Mouse (Mus musculus): ENCODE data around the gene Cuedc1. TPM values are rescaled to one million over a fixed set of nuclear protein-coding genes. Genes with fewer than 3 reads are reported as not detected.

Gene Cuedc1
- polyA plus RNA-seq (2015; fragmentation: Nextera tagmentation; extraction: Ambion mirVana): 1.1 and 1.5 TPM in 2 replicates

- WGBS (ENCODE audit: insufficient replicate concordance): 18% methylated on average over 17 of the region's 17 CpGs
- ATAC-seq (ENCODE audit: insufficient read depth): no peak
- Histone ChIP-seq H3K4me1 (replicated peaks) (peaks cover 18% of the 10 kb centered on the region), H3K4me2 (peak within 1 kb of the TSS; percentile 75), H3K27ac (replicated peaks) (no peak within 1 kb of the TSS), H3K9ac (no peak within 1 kb of the TSS), H3K9me3 (replicated peaks) (no peaks in the 10 kb centered on the region), H3K36me3 (replicated peaks) (no peaks in the 10 kb centered on the region), H3K4me3 (replicated peaks) (peak within 1 kb of the TSS; percentile 59), H3K27me3 (peaks cover 92% of the 10 kb centered on the region)
These were observed at the start of gene Cuedc1 for GRCm38 (mm10) chr11:88098021-88098729. Cuedc1 (plus strand) TSS chr11:88098058.

GRCm38 (mm10) chr11:88048961-88049670 is 48.7 kb upstream of the Cuedc1 start:
- Histone ChIP-seq H3K4me2 (peak overlapping the region; percentile 75), H3K4me3 (replicated peaks) (peak overlapping the region; percentile 100), H3K9ac (peak overlapping the region; percentile 100), H3K4me1 (replicated peaks) (peaks cover 39% of the 10 kb centered on the region), H3K27me3 (no peaks in the 10 kb centered on the region), H3K27ac (replicated peaks) (peak overlapping the region; percentile 100), H3K36me3 (replicated peaks) (peaks cover 42% of the 10 kb centered on the region), H3K9me3 (replicated peaks) (no peaks in the 10 kb centered on the region)
- WGBS (ENCODE audit: insufficient replicate concordance): 13% methylated on average over 26 of the region's 26 CpGs
- no peak for ATAC-seq (ENCODE audit: insufficient read depth)

GRCm38 (mm10) chr11:88049732-88050131 is 48.1 kb upstream of the Cuedc1 start:
- peak overlapping the region; percentile 75 for H3K4me2 ChIP-seq
- H3K4me3 ChIP-seq (replicated peaks): peak overlapping the region; percentile 100
- peak overlapping the region; percentile 4; the same call in 1 of the 2 replicates for H3K27ac ChIP-seq (replicated peaks)
- peaks cover 43% of the 10 kb centered on the region for H3K4me1 ChIP-seq (replicated peaks)
- H3K27me3 ChIP-seq: no peaks in the 10 kb centered on the region
- no peaks in the 10 kb centered on the region for H3K9me3 ChIP-seq (replicated peaks)
- peak overlapping the region; percentile 100; the same call in 1 of the 2 replicates for H3K9ac ChIP-seq
- peaks cover 47% of the 10 kb centered on the region for H3K36me3 ChIP-seq (replicated peaks)
- ATAC-seq (ENCODE audit: insufficient read depth): no peak

GRCm38 (mm10) chr11:88052638-88053037 is 45.2 kb upstream of the Cuedc1 start:
- Histone ChIP-seq H3K27me3 (no peaks in the 10 kb centered on the region), H3K27ac (replicated peaks) (no peak overlapping the region), H3K36me3 (replicated peaks) (peaks cover 60% of the 10 kb centered on the region), H3K4me2 (no peak overlapping the region), H3K4me1 (replicated peaks) (peaks cover 26% of the 10 kb centered on the region), H3K9ac (no peak overlapping the region), H3K4me3 (replicated peaks) (no peak overlapping the region), H3K9me3 (replicated peaks) (no peaks in the 10 kb centered on the region)
- ATAC-seq (ENCODE audit: insufficient read depth): no peak
- WGBS (ENCODE audit: insufficient replicate concordance): 83% methylated on average over 4 of the region's 4 CpGs

- 71% methylated on average over 3 of the region's 3 CpGs for WGBS (ENCODE audit: insufficient replicate concordance)
These were observed 44.0 kb upstream of the Cuedc1 start for GRCm38 (mm10) chr11:88053821-88054220.

GRCm38 (mm10) chr11:88054589-88054988 is 43.3 kb upstream of the Cuedc1 start:
- no peaks in the 10 kb centered on the region for H3K27me3 ChIP-seq
- no peak overlapping the region for H3K9ac ChIP-seq
- H3K4me3 ChIP-seq (replicated peaks): no peak overlapping the region
- H3K27ac ChIP-seq (replicated peaks): no peak overlapping the region
- H3K36me3 ChIP-seq (replicated peaks): peaks cover 53% of the 10 kb centered on the region
- peaks cover 24% of the 10 kb centered on the region for H3K4me1 ChIP-seq (replicated peaks)
- ATAC-seq (ENCODE audit: insufficient read depth): no peak
- no peak overlapping the region for H3K4me2 ChIP-seq
- 77% methylated on average over 1 of the region's 1 CpGs for WGBS (ENCODE audit: insufficient replicate concordance)
- H3K9me3 ChIP-seq (replicated peaks): no peaks in the 10 kb centered on the region

More at GRCm38 (mm10) chr11:88053821-88054220, 44.0 kb upstream of the Cuedc1 start:
- Histone ChIP-seq H3K36me3 (replicated peaks) (peaks cover 60% of the 10 kb centered on the region), H3K4me2 (no peak overlapping the region), H3K9ac (no peak overlapping the region), H3K27ac (replicated peaks) (no peak overlapping the region), H3K4me1 (replicated peaks) (peaks cover 26% of the 10 kb centered on the region), H3K9me3 (replicated peaks) (no peaks in the 10 kb centered on the region), H3K4me3 (replicated peaks) (no peak overlapping the region), H3K27me3 (no peaks in the 10 kb centered on the region)
- no peak for ATAC-seq (ENCODE audit: insufficient read depth)

- Histone ChIP-seq H3K4me3 (replicated peaks) (no peak overlapping the region), H3K4me1 (replicated peaks) (peaks cover 16% of the 10 kb centered on the region), H3K36me3 (replicated peaks) (peaks cover 42% of the 10 kb centered on the region), H3K9ac (no peak overlapping the region), H3K27ac (replicated peaks) (no peak overlapping the region), H3K4me2 (no peak overlapping the region), H3K9me3 (replicated peaks) (no peaks in the 10 kb centered on the region), H3K27me3 (no peaks in the 10 kb centered on the region)
- no peak for ATAC-seq (ENCODE audit: insufficient read depth)
- WGBS (ENCODE audit: insufficient replicate concordance): 82% methylated on average over 2 of the region's 2 CpGs
These were observed 42.1 kb upstream of the Cuedc1 start for GRCm38 (mm10) chr11:88055777-88056176.

- no peaks in the 10 kb centered on the region for H3K9me3 ChIP-seq (replicated peaks)
- no peak for ATAC-seq (ENCODE audit: insufficient read depth)
- H3K4me2 ChIP-seq: no peak overlapping the region
- no peak overlapping the region for H3K27ac ChIP-seq (replicated peaks)
- H3K4me1 ChIP-seq (replicated peaks): peaks cover 7% of the 10 kb centered on the region; the same call in 1 of the 2 replicates
- peaks cover 27% of the 10 kb centered on the region for H3K36me3 ChIP-seq (replicated peaks)
- 69% methylated on average over 2 of the region's 2 CpGs for WGBS (ENCODE audit: insufficient replicate concordance)
- no peak overlapping the region for H3K9ac ChIP-seq
- no peak overlapping the region for H3K4me3 ChIP-seq (replicated peaks)
- no peaks in the 10 kb centered on the region for H3K27me3 ChIP-seq
These were observed 40.1 kb upstream of the Cuedc1 start for GRCm38 (mm10) chr11:88057788-88058187.

- 44% methylated on average over 2 of the region's 2 CpGs for WGBS (ENCODE audit: insufficient replicate concordance)
- Histone ChIP-seq H3K9ac (no peak overlapping the region), H3K4me1 (replicated peaks) (0 out of 2 replicates have a peak, but pooled peaks cover 7% of the 10 kb centered on the region), H3K36me3 (replicated peaks) (peaks cover 18% of the 10 kb centered on the region), H3K27me3 (no peaks in the 10 kb centered on the region), H3K27ac (replicated peaks) (no peak overlapping the region), H3K4me3 (replicated peaks) (no peak overlapping the region), H3K9me3 (replicated peaks) (no peaks in the 10 kb centered on the region), H3K4me2 (no peak overlapping the region)
- ATAC-seq (ENCODE audit: insufficient read depth): peak; percentile 47; the same call in 1 of the 2 replicates
These were observed 38.7 kb upstream of the Cuedc1 start for GRCm38 (mm10) chr11:88059141-88059540.

- peaks cover 3% of the 10 kb centered on the region for H3K4me1 ChIP-seq (replicated peaks)
- no peaks in the 10 kb centered on the region for H3K36me3 ChIP-seq (replicated peaks)
- ATAC-seq (ENCODE audit: insufficient read depth): no peak
- no peaks in the 10 kb centered on the region for H3K9me3 ChIP-seq (replicated peaks)
- H3K27ac ChIP-seq (replicated peaks): no peak overlapping the region
- no peaks in the 10 kb centered on the region for H3K27me3 ChIP-seq
- WGBS (ENCODE audit: insufficient replicate concordance): 72% methylated on average over 2 of the region's 2 CpGs
- H3K4me2 ChIP-seq: no peak overlapping the region
- H3K9ac ChIP-seq: no peak overlapping the region
- no peak overlapping the region for H3K4me3 ChIP-seq (replicated peaks)
These were observed 35.8 kb upstream of the Cuedc1 start for GRCm38 (mm10) chr11:88061892-88062625.

GRCm38 (mm10) chr11:88065732-88066131 is 32.1 kb upstream of the Cuedc1 start:
- no peak overlapping the region for H3K4me3 ChIP-seq (replicated peaks)
- no peak overlapping the region for H3K27ac ChIP-seq (replicated peaks)

More at GRCm38 (mm10) chr11:88065732-88066131, 32.1 kb upstream of the Cuedc1 start:
- no peaks in the 10 kb centered on the region for H3K9me3 ChIP-seq (replicated peaks)
- H3K4me1 ChIP-seq (replicated peaks): peaks cover 24% of the 10 kb centered on the region
- H3K27me3 ChIP-seq: no peaks in the 10 kb centered on the region
- no peaks in the 10 kb centered on the region for H3K36me3 ChIP-seq (replicated peaks)
- ATAC-seq (ENCODE audit: insufficient read depth): no peak
- H3K9ac ChIP-seq: no peak overlapping the region
- H3K4me2 ChIP-seq: no peak overlapping the region
